Mouse (Mus musculus): ENCODE data around the gene Gm34653.

- TF ChIP-seq CTCF (IDR thresholded peaks at IDR 0.05; ENCODE audit: low read depth, low read length) (no peak), POLR2A (IDR thresholded peaks at IDR 0.05; ENCODE audit: borderline replicate concordance, low read depth, low read length) (no peak)
Observed at GRCm38 (mm10) chr2:34884186-34884585, 51.4 kb downstream of the Gm34653 start.

All from bone marrow macrophage, adult 2 months (primary cell).